Mouse (Mus musculus): Measurements from ENCODE around the gene Bag3.
A peak's percentile ranks its signal among the peaks of the same experiment; 100 is the strongest.

Gene Bag3

DNA sequence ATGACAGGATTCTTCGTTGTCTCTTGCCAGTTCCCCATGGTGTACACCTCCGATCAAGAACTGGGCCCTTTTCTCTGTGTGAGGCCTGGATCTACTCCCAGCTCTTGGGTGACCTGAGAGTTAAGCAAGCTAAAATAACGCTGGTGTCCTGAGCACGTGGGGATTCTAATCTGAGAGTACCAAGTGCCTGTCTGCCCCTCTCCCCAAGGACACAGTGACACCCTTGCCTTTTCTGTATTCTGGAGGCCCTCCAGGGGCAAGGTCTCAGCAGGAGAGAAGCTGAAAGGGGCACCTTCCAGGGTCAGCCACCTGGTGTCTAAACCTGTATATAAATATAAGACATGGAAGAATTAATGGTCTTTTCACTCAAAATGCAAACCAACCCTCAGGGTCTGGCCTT is 14.3 kb downstream of the Bag3 start:
- no peak for DNase-seq (ENCODE audit: low spot score in 2 of 2)

DNA sequence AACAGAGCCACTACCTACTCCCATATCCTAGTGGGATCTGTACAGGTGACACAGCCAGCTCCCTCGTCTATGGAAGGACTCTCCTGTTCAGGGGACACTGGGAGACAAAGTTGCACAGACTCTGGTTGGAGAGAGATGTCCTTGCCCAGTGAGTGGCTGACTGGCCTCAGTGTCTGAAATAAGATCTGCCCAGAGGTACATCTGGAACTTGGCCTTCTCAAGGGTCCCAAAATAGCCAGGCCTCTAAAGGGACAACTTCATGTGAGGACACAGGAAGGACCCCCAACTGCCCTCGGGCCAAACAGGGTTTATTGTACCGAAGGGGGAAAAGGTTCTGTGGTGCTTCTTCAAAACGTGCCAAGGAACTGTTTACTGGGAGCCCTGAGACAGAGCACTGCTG is 14.8 kb downstream of the Bag3 start:
- DNase-seq (ENCODE audit: low spot score in 2 of 2), result no peak

DNA sequence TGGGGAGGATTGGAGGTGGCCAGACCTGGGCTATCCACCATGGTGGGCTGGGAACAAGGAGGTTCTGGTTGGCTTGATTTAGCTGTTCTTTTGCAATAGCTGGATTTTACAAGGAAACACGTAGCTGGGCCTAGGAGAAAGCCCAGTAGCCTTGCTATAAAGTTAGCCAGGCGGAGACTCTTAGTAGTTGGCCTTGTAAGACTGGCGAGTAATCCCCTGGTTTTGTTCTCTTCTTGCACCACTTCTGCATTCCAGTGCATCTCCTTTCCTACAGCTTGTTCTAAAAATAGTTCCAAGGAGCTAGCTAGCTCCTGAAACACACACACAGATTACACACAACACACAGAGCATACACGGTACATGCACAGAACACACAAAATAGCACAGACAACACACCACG is 15.4 kb downstream of the Bag3 start:
- DNase-seq (ENCODE audit: low spot score in 2 of 2), result no peak

DNA sequence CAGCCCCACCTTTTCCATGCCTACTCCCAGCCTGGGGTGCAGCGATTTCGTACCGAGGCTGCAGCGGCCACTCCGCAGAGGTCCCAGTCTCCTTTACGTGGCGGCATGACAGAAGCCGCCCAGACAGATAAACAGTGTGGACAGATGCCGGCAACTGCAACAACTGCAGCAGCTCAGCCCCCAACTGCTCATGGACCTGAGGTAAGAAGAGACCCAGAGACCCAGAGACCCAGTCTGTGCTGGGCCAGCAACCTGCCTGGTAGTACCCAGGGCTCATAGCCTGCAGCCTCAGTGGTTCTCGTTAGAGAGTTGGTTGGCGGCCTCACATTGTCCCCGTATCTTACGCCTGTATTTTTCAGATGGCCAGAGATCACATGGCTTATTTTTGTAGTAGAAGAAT is 16.7 kb downstream of the Bag3 start:
- no peak for DNase-seq (ENCODE audit: low spot score in 2 of 2)

DNA sequence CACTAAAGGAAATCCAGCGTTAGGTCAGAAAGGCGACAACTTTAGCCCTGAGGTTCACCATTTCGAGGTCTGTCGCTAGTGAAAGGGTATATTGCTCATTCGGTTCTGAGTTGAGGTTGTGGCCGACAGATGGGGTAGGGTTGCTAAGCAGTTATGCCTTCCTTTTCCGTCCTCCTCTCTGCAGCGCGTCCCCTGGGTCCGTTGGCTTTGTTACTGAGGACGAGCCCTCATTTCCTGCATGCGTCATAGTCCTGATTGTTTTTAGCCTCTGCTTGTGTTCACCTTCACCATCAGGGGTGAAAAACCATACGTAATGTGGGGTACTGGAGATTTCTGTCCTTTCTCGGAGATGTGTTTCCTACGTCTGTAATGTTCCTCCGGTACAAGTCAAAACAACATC is 17.3 kb downstream of the Bag3 start:
- DNase-seq (ENCODE audit: low spot score in 2 of 2), result no peak

DNA sequence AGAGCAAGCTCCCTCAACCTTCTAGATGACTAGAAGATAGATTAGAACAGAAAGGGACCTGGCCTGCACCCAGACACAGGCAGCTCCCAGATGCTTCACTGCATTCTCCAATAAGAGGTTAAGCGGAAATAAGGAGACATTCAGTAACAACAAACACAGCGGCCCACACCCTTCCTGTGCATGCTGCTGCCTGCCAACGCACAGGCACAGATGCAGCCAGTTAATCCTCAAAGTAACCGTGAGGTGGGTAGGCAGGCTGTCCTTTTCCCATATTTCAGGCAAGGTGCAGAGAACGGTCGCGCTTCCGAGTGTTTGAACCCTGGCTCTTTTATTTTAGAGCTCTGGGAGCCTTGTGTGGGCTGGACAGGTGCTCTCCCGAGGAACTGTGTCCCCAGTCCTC is 17.8 kb downstream of the Bag3 start:
- no peak for DNase-seq (ENCODE audit: low spot score in 2 of 2)

DNA sequence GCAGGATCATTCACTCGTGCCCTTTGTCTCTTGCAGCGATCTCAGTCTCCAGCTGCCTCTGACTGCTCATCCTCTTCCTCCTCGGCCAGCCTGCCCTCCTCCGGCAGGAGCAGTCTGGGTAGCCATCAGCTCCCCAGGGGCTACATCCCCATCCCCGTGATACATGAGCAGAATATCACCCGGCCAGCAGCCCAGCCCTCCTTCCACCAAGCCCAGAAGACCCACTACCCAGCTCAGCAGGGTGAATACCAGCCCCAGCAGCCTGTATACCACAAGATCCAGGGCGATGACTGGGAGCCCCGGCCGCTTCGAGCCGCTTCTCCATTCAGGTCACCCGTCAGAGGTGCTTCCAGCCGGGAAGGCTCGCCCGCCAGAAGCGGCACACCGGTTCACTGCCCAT is 18.4 kb downstream of the Bag3 start:
- no peak for DNase-seq (ENCODE audit: low spot score in 2 of 2)

DNA sequence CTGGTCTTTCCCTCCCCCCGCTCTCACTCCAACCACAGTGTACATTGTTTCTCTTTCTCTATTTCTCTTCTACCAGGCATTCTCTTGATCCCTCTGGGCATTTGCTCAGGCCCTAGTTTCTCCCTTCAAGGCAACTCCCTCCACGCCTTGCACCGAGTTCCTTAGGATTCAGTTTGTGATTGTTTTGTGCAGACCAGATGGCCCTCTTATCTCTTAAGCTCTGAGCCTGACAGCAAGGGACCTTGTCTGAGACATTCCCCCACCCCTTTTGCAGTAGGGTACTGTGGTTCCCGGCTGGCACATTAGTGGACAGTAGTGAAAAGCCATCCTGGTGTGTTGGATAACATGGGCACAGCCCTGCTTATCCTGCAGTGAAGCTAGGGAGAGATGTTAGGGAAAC is 19.1 kb downstream of the Bag3 start:
- no peak for DNase-seq (ENCODE audit: low spot score in 2 of 2)

DNA sequence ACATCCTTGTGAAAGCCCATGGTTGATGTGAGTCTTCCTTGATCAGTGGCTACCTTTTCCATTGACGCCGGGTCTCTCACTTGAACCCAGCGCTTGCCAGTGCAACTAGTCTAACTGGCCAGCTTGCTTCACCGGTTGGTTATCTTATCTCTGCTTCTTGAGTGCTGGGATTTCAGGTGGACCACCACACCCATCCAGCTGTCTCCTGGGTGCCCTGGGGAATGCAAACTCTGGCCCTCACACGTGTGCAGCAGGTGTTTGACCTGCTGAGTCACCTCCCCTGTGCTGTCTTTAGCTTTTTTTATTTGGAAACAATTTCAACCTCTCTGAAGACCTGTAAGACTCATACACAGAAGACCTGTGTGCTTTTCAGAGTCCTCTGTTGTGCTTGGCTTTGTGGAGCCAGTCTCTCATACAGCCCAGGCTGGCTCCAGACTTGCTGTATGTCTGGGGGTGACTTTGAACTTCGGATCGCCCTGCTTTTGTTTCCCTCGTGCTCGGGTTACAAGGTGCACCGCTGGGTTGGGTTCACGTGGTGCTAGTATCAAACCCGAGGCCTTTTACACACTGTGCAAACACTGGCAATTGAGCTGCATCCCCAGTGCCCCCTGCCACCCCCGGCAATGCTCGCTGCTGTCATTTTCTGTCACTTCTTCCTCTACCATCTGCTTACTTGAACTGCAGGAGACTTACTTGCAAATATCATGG is 19.9 kb downstream of the Bag3 start:
- no peak for DNase-seq (ENCODE audit: low spot score in 2 of 2)

DNA sequence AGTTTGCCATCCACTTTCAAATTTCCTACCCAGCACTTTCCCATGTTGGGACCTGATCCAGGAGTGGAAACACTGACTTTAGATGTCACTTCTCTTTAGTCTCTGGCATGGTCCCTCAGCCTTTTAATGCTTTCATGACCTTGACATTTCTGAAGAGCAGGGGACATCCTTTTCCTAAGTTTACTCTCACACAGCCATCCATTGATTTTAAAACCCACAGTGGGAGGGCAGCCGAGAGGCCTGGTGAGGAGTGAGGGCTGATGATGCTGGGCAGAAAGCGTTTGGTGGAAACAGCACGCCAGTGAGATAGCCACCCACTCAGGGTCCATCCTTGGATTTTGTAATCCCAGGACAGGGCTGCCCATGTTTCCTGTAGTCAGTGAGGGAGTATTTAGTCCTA is 20.5 kb downstream of the Bag3 start:
- no peak for DNase-seq (ENCODE audit: low spot score in 2 of 2)

DNA sequence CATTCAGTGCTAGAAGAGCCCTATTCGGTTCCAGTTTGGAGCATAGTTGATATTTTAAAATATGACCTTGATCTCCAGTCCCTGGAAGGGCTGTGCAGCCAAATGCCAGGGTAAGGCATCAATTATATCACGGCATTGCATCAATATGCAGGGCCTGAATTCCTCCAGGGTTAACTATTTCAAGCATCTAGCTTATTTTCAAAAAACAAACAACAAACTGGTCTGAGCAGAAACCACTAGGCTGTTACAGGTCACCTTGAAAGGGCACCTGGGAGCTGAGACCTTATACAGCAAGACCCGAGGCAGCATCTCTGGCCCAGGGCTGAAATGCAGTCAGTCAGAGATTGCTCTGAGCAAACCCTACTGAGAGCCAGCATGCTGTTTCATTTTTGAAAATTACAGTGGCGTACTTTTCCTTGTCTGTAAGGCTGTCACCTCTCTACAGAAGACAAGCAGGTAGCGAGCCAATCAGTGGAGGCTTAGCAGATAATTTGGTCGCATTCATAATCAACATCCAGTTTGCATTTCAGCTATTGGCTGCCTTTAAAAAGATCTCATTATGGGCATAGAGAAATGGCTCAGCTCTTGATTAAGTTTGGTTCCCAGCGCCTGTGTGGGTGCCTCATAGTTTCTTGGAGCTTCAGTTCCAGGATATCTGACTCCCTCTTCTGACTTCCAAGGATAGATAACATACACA is 21.3 kb downstream of the Bag3 start:
- DNase-seq (ENCODE audit: low spot score in 2 of 2), result no peak

DNA sequence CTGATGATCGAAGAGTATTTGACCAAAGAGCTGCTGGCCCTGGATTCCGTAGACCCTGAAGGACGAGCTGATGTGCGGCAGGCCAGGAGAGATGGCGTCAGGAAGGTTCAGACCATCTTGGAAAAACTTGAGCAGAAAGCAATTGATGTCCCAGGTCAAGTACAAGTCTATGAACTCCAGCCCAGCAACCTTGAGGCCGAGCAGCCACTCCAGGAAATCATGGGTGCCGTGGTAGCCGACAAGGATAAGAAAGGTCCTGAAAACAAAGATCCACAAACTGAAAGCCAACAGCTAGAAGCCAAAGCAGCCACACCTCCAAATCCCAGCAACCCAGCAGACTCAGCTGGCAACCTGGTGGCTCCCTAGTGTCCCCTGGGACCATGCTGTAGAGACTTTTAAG is 22.6 kb downstream of the Bag3 start:
- no peak for DNase-seq (ENCODE audit: low spot score in 2 of 2)

DNA sequence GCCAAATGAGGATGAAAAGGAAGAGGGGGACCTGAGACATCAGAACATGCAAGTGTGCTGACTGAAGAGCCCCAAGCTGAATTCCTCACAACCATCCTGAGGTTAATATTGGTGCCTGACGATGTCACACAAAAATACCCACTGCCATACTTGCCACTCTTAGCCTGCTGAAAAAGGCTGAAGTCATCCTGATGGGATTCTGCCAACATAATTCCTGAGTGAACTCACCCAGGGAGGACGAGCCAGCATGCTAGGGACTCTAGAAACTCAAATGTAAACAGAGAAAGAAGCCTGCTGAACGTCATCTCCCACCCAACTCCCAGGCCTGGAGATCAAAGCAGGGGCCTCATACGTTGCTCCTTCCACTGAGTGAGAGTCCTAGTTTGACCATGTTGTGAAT is 25.7 kb downstream of the Bag3 start:
- no peak for DNase-seq (ENCODE audit: low spot score in 2 of 2)

DNA sequence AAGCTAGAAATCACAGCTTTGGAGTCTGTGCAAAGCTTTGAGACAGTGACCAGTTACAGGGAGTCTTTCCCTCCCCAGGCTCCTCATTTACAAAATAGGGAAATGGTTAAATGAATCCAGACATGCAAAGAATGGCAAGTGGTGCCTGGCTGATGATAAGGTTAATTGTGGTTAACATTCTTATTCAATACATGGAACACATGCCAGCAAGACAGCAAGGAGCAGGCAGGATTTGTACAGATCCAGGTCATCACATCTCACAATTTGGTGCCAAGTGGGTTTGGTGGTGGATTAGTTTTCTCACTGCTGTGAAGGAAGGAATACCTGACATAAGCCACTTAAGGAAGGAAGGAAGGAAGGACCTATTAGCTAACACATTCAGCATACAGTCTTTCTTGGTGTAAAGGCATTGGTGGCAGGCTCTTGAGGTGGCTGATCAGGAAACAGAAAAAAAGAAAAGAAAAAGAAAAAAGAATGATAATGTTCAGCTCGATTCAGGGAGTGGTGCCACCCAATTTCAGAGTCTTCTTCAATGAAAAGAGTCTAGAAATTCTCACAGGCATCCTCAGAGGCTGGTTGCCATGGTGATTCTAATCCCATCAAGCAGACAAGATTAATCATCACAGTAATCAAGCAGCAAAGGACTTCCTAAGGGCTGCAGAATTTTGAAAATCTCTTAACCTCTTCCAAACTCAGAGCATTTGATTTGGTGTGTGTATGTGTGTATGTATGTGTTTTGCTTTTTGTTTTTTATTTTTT is 27.1 kb downstream of the Bag3 start:
- no peak for DNase-seq (ENCODE audit: low spot score in 2 of 2)

DNA sequence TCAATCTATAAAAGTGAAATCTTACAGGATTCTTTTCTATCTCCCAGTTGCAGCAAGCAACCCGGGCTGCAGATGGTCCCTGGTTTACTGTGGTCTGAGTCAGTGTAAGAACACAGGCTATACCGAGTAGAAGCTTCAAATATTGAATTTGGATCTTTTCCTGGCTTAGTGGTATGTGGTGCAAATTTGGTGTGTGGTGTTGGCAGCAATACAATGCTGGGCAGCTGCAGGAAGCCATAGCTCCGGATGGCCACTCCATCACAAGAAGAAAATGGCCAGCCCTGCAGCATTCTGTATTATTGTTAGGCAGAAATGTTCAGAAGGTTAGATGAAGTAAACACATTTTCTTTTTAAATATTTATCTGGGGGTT is 27.7 kb downstream of the Bag3 start:
- no peak for DNase-seq (ENCODE audit: low spot score in 2 of 2)

DNA sequence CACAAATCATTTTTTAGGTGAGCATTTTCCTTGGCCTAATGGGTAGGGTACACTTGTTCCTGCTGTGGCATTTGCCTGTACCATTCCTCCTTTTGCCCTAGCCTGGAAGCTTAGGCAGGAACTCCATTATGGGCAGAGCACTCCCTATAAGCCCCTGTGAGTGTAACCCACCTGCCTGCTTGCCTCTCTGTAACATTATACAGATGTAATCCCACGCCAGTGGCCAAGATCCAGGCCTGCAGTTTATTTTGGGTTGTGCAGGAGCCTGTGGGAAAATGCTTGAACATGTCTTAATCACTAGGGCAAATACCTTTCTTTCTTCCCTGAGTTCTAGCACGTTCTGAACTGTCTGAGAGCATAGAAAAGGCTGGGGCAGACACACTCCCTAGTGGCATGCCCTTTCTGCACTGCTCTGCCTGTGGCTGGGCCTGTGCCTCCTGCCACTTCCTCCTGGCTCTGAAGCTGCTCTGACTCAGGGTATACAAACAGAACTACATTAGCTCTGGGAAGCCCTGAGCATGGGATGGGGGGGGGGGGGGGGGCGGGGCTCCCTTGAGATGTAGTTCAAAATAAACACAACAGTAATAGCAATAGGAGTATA is 29.8 kb downstream of the Bag3 start:
- no peak for DNase-seq (ENCODE audit: low spot score in 2 of 2)

DNA sequence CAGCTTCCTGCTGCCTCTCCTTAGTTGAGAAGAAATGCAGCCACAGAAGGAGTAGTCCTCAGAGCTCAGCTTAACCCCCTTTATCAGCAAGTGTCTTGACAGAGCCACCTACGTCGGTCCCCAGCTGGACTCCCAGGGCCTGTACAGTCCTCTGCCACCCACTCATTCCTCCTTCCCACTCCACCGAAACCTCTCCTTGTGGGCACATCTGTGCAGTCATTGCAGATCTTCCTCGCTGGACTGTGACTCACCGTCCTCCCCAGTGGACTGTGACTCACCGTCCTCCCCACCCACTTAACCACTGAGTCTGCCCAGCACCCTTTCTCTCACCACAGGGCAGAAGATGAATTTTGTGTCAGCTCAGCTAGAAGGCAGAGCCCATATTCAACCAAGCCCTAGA is 31.1 kb downstream of the Bag3 start:
- DNase-seq (ENCODE audit: low spot score in 2 of 2), result no peak

DNA sequence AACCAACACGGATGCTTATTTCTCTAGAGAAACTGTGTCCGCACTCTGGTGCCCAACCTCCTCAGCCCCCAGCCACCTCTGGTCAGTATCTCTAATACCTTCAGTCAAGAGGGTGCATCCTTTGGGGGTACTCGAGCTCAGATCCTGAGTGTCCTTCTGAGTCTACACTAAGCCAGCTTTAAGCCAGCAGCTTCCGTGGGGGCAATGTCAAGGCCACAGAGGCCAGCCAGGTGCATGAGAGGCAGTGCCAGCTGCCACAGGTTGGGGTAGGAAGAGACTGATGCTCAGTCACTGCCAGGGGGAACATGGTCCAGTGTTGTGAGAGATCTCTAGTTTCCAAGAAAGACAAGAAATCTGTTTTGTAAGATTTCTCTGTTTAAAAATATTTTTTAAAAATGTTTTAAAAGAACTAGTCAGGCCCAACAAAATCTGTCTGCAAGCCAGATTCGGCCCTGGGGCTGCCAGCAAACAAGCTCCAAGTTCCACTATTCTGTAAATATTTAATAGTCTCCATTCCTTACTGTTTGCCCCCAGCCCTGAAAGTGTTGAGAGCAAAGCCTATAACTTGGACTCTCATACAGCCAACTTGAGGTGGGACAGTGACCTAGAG is 31.8 kb downstream of the Bag3 start:
- DNase-seq (ENCODE audit: low spot score in 2 of 2), result no peak

DNA sequence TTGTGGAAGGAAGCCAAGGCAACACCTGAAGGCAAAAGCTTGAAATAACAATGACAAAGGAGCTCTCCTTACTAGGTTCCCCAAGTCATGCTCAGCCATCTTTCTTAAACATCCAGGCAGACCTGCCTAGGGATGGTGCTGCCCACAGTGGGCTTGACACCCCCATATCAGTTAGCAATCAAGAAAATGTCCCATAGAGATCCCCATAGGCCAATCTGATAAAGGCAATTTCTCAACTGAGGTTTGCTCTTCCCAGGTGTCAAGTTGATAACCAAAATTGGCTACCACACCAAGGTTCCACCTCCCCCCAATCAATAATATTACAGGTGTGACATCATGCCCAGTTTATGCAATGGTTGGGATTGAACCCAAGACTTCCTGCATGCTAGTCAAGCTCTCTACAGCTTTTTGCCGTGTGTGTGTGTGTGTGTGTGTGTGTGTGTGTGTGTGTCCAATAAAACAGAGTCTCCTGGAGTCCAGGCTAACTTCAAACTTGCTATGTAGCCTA is 33.6 kb downstream of the Bag3 start:
- DNase-seq (ENCODE audit: low spot score in 2 of 2), result no peak

DNA sequence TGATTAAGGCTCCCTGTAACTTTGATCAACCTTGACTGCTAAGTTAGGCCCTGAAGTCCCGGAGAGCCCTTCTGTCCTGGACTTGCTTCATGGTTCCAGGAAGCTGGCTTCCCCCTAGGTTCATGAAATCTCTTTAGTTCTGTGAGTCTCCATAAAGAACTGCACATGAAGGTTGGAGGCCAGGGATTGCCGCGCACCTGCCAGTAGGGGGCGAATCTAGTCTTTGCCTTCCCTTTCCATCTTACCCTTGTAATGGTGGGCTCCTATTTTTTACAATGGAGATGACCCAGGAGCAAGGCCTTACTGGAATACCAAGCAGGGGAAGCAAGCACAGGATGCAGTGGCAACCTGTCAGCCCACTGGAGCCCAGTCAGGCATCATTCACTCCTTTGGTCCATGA is 40.0 kb downstream of the Bag3 start:
- peak in 1 of 2 experiments; percentile 50 for DNase-seq (ENCODE audit: low spot score in 2 of 2)

DNA sequence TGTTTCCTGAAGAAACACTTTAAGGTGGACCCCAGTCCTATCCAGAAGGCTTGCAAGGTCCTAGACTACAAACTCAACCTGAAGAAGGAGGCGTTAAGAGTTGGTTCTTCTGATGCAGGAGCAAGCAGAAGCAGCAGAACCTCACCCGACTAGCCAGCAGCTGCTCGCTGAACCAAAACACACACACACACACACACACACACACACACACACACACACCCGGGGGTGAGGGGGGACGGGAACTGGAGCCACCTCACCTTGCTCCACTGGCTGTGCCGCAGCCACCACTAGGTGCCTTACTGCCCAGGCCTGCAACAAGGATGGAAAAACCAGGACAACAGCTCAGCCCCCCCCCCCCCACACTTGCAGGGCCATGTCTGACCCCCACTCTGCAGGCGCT is 42.9 kb downstream of the Bag3 start:
- DNase-seq (ENCODE audit: low spot score in 2 of 2), result no peak

Data from spleen, postnatal 14 days (tissue).